Mouse (Mus musculus) cortical plate, adult 2 months (tissue): ENCODE results near the gene Vmp1. TPM values are rescaled to one million over a fixed set of nuclear protein-coding genes. Genes with fewer than 3 reads are reported as not detected.

Source experiments
- H3K27ac ChIP-seq: fragments of 200-500 bp; 2 replicates; pipeline ENCODE4 v1.5.1; 2012; ENCODE audit warnings: low read length, control low read depth, inconsistent platforms; ENCODE audit not compliant: insufficient read depth
- H3K4me1 ChIP-seq: fragments of 200-500 bp; 2 replicates; pipeline ENCODE4 v1.6.1; 2011; ENCODE audit warnings: low read length; ENCODE audit not compliant: control insufficient read depth, insufficient read depth
- H3K4me3 ChIP-seq: fragments of 200-500 bp; 2 replicates; pipeline ENCODE4 v1.5.1; 2011; ENCODE audit warnings: mild to moderate bottlenecking, low read length, control low read depth; ENCODE audit not compliant: insufficient read depth
- CTCF ChIP-seq: fragments of 200-500 bp; IDR thresholded peaks from 2 replicates; pipeline ENCODE4 v1.5.1; 2011; ENCODE audit warnings: mild to moderate bottlenecking, control low read depth, low read length; ENCODE audit not compliant: insufficient read depth; ENCODE audit errors: extremely low read depth
- POLR2A ChIP-seq: fragments of 200-500 bp; IDR thresholded peaks from 2 replicates; pipeline ENCODE4 v1.6.1; 2011; ENCODE audit warnings: mild to moderate bottlenecking, low read length, control low read depth; ENCODE audit not compliant: insufficient read depth; ENCODE audit errors: extremely low read depth
- polyA plus RNA-seq: library from polyadenylated mRNA; depleted of rRNA; stranded (reverse); fragments of >200 nt; gene quantifications from 2 replicates; pipeline ENCODE4 v1.2.3, GENCODE M21; 2012

Vmp1 gene
- polyA plus RNA-seq, 1 experiment = 131 TPM

DNA sequence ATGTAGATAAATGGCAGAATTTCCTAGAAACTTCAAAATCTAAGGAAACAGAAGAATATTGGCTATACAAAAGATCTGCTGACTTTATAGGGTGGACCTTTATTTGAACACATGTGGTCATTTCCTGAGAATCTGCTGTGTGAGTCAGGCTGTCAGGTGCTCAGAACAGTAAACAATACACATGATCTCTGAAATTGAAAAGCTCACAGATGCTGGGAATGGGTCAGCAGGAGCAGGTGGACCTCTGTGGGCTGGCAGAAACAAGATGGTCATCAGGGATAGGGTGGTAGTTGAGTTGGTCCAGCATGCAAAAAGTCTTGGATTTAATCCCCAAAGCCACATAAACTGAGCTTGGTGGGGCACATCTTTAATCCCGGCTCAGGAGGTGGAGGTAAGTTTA is 85.1 kb downstream of the Vmp1 start:
- H3K4me3 ChIP-seq = no peak overlapping the region
- TF ChIP-seq POLR2A (no peak), CTCF (no peak)
- no peak overlapping the region for H3K27ac ChIP-seq
- H3K4me1 ChIP-seq = no peaks in the 10 kb centered on the region

DNA sequence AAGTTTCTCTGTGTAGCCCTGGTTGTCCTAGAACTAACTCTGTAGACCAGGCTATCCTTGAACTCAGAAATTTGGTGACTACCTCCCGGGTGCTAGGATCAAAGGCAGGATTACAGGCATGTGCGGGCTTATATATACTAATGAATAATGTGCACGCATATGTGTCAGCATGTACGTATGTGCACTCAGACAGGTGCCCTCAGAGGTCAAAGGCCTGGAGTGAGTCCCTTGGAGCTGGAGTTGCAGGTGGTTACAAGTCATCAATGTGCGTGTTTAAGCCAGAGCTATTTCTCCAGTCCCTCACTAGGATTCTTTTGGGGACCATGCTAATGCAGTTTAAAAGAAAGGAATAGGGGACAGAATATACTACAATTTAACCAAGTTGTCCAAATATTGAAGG is 85.5 kb downstream of the Vmp1 start:
- Histone ChIP-seq H3K4me1 (no peaks in the 10 kb centered on the region), H3K27ac (no peak overlapping the region), H3K4me3 (no peak overlapping the region)
- TF ChIP-seq CTCF = no peak
- no peak for TF ChIP-seq POLR2A

- H3K27ac ChIP-seq = no peak overlapping the region
- H3K4me3 ChIP-seq = no peak overlapping the region
- no peaks in the 10 kb centered on the region for H3K4me1 ChIP-seq
- TF ChIP-seq CTCF = no peak
- TF ChIP-seq POLR2A = no peak
These were observed 86.7 kb downstream of the Vmp1 start for GRCm38 (mm10) chr11:86596976-86597375.

DNA sequence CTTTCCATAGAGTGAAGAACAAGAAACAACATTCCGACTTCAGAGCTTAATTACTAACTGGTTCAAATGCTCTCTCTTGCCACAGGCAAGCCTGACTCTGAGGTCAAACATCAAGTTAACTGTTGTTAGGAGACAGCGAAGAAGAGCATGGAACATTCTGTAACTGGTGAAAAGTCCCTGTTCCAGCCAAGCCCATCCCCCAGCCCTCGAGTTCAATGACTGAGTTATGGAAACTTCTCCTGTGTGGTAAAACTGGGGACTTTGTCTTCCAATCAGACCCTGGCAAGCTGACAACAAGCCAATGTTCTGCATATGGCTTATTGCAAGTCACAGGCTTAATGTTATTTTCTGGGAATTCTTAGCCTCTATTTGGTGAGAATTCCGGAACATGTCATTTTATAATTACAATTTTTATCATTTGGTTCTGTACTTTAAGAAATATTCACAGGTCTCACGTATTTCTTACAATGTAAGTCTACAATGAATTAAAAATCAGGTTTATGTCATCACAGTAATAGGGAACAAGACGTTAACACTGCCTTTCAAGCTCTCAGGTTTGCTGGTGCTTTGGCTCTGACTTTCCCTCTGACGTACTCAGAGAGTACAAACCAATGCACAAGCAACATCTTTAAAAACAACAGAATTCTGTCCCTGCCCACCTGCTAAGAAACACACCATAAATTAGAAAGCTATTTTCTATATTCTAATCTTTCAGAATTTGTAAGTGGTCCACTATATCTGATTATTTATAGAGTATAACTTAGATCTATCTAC is 87.3 kb downstream of the Vmp1 start:
- H3K27ac ChIP-seq = no peak overlapping the region
- no peaks in the 10 kb centered on the region for H3K4me1 ChIP-seq
- TF ChIP-seq POLR2A = no peak
- no peak for TF ChIP-seq CTCF
- no peak overlapping the region for H3K4me3 ChIP-seq

DNA sequence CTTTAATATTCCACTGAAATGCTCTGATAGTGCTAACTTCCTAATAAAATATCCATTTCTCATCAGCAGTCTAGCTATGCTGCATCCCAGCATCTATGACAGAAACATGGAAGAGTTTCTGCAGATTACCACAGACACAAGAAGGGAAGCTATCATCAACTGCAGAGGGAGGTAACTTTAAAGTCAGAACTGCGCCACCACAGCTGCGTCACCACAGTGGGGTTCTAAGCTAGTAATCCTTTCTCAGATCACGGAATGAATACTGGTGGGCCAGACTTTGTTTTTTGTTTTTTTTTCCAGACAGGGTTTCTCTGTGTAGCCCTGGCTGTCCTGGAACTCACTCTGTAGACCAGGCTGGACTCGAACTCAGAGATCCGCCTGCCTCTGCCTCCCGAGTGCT is 88.3 kb downstream of the Vmp1 start:
- TF ChIP-seq CTCF = no peak
- no peak overlapping the region for H3K4me3 ChIP-seq
- no peaks in the 10 kb centered on the region for H3K4me1 ChIP-seq
- H3K27ac ChIP-seq = no peak overlapping the region

GRCm38 (mm10) chr11:86594188-86594876 is 89.3 kb downstream of the Vmp1 start:
- no peak for TF ChIP-seq CTCF
- TF ChIP-seq POLR2A = no peak
- no peak overlapping the region for H3K27ac ChIP-seq
- no peak overlapping the region for H3K4me3 ChIP-seq
- H3K4me1 ChIP-seq = no peaks in the 10 kb centered on the region

GRCm38 (mm10) chr11:86593443-86593842 is 90.2 kb downstream of the Vmp1 start:
- 0 out of 2 replicates have a peak overlapping the region, but pooled peaks have one; percentile 15 for H3K27ac ChIP-seq

DNA sequence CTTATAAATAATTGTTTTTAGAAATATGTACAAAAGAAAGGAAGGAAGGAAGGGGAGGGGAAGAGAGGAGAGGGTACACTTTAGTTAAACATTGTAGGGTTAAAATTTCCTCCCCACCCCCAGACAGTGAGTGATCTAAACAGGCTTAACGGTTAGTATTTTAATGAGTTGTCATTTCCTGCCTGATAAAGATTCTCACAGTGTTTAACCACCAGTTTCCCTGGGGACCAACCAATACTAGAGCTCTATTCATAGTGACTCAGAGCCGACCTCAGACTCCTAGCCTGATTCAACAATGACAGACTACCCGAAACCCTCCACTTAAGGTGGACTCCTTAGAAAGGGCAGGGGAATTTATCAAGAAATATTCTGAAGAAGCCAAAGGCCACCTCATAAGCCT is 90.6 kb downstream of the Vmp1 start:
- no peaks in the 10 kb centered on the region for H3K4me1 ChIP-seq
- TF ChIP-seq CTCF = no peak
- no peak for TF ChIP-seq POLR2A
- no peak overlapping the region for H3K4me3 ChIP-seq
- 0 out of 2 replicates have a peak overlapping the region, but pooled peaks have one; percentile 15 for H3K27ac ChIP-seq

More at GRCm38 (mm10) chr11:86593443-86593842, 90.2 kb downstream of the Vmp1 start:
- TF ChIP-seq POLR2A = no peak
- TF ChIP-seq CTCF = no peak
- Histone ChIP-seq H3K4me1 (no peaks in the 10 kb centered on the region), H3K4me3 (no peak overlapping the region)

- Histone ChIP-seq H3K4me1 (no peaks in the 10 kb centered on the region), H3K27ac (no peak overlapping the region), H3K4me3 (no peak overlapping the region)
- TF ChIP-seq CTCF (no peak), POLR2A (no peak)
These were observed 91.6 kb downstream of the Vmp1 start for GRCm38 (mm10) chr11:86591931-86592616.
